Mouse (Mus musculus): Measurements from ENCODE around the gene Gm498.

Gm498 gene

DNA sequence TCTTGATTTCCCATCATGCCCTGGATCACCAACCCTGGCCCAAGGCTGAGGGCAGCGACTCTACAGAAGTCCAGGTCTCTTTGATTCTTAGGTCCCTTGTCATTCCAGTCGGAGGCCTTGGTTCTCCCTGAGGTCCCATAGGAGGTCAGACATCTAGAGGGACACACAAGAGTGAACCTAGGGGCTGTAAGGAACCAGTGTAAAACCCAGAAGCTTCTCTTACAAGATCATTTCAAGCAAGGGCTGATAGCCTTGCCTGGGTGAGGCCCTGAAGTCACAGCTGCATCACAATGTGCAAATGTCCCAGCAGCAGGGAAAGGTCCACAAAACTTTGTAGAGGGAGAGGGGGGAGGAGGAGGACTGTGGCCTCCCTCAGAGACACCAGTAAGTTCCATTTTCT, at the start of gene Gm498:
Gene Gm498 (plus strand): TSS at position 301 of the 400 bp plus-strand sequence.
- no peak for DNase-seq (ENCODE audit: low spot score)

DNA sequence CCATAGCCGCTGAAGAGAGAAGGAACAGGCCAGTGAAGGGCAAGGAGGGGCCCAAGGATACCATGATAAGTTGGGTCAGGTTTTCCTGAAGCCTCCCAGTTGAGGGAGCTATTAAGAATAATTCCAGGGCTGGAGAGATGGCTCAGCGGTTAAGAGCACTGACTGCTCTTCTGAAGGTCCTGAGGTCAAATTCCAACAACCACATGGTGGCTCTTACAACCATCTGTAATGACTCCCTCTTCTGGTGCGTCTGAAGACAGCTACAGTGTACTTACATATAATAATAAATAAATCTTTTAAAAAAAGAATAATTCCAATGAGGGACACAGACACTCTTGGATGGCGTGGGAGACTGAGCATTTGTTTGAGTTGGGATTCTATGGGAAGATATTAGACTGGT, 47.4 kb upstream of the Gm498 start:
- DNase-seq (ENCODE audit: low spot score): no peak

DNA sequence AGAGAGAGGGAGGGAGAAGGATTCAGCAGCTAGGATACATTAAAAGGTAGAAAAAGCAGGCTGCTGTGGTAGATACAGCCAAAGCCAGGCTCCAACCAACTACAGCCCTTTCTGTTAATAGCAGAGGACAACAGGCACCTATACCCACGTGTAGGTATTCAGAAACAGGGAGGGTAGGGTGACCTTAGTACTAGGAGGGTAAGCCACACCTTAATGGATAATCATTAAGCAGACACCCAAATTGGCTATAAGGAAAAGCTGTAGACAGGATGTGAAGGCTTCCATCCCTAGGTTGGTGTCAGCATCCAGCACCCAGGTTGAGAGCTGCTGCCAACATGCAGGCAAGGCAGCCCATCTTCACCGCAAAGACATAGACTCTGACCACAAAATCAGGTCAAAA, 45.4 kb upstream of the Gm498 start:
- DNase-seq (ENCODE audit: low spot score): no peak

DNA sequence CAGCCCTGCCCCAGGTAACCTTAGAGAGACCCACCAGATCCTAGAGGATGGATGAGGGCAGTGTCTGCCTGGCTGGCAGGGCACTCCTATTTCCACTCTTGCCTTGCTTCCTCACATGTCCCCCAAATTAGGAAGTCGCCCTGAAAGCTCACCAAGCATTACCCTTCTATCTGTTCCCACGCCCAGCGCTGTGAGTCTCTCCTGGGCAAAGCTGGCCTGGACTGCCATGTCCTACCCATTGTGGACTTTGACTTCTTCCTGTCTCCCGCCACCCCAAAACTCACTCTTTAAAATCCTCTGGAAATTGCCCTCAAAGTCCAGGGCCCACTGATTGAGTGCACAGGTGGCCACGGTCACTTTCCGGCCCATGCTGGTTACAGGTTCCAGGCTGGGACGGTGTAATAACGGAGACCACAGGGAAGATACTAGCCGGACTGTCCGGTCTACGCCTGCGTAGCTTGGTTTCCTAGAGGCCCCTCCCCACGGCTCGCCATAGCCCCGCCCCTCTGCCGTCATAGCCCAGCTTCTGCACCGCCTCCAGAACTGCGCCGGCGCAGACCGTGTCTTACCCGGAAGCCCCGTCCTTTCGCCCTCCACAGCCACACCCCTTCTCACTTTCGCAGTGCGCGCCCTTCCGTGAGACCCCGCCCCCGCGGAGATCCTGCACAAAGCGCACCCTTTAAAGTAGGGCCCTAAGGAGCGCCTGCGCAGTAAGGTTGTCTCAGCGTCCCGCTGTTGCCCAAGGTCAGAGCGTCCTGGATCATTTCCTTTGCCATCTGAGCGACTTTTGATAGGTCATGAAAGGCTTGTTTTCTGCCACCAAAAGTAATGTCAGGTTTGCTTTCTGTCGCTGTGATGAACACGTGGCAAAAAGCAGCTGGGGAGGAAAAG, 44.0 kb upstream of the Gm498 start, which contains the start of the genes Nadsyn1 and Dhcr7:
Gene Nadsyn1 (minus strand): TSS at position 475 of the 891 bp plus-strand sequence.
Gene Dhcr7 (plus strand): TSS at position 771 of the 891 bp plus-strand sequence.
- DNase-seq (ENCODE audit: low spot score): peak; percentile 98

DNA sequence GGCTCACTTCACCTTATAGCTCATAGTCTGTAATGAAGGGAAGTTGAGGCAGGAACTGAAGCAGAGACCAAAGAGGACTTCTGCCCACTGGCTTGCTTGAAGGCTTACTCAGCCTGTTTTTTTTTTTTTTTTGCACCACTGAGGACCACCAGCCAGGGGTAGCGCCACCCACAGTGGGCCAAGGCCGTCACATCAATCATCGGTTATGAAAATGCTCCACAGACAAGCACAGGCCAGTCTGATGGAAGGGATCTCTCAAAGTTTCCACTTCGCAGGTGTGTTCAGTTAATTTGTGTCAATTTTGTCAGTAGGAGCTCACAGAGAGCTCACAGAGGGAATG, 43.4 kb upstream of the Gm498 start:
- DNase-seq (ENCODE audit: low spot score): no peak

DNA sequence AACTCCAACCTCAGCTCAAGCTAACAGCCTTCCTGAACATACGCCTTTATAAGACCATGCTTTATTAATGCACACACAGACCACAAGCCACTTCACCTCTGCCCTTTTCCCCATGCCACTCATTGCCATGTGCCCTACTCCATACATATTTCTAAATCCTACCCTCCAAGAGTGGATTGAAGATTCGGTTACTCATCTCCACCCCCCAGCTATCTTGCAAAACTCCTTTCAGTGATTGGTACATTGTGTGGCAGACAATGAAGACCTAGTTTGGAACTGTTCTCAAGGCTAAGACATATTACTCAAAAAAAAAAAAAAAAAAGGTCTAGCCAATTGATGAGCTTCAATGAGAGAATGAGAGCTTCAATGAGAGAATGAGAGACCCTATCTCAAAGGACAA, 39.7 kb upstream of the Gm498 start:
- no peak for DNase-seq (ENCODE audit: low spot score)

DNA sequence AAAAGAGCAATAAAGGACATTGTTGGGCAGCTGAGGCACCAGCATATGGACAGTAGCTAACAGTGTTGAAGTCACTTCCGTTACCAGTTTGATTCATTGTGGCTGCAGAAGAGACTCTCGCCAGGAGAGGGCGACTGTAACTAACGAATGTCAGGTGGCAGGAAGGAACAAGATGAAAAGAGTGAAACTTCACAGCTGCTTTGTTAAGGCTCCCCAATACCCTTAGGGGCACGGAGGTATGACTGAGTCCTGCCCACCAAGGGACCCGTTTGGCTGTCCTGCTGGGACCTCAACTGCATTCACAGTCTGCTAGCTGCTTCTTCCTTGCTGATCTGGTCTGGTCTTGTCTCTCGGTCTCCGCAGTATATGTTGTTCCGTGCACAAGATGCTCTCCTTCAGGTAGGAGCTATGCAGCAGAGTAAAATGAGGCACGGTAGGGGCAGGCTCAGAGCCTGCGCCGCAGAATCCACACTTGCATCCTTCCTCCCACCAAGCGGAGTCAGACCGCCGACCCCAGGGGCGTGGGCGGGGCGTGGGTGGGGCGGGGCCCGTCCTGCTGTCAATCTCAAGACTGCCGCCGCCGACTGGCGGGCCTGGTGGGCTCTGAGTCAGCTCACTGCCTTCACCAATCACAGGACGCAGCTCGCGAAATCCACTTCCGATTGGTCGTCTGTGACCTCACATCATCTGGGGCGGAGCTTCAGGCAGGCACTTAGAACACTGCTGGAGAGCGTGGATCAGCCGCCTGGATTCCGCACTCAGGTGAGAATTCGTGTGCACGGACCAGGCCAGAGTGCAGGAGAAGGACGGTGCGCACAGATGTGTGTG, 36.9 kb upstream of the Gm498 start:
- DNase-seq (ENCODE audit: low spot score): peak; percentile 76

DNA sequence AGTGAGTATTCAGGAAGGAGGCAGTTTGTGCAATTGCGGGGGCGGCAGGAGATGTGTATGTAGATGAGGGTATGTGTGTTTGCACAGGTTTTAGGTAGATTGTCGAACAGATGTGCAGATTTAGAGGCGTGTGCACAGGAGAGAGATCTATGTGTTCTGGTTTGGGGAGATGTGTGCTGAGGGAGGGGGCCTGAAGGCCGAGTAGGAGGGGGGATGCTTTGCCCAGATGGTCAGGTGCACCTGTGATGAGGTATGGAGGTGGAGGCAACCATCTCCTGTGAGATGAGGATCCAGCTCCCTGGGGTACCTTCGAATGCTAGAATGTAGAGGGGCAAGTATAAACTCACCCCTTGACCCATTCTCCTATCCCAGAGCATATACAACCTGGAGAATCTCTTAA, 36.2 kb upstream of the Gm498 start:
- DNase-seq (ENCODE audit: low spot score): no peak

DNA sequence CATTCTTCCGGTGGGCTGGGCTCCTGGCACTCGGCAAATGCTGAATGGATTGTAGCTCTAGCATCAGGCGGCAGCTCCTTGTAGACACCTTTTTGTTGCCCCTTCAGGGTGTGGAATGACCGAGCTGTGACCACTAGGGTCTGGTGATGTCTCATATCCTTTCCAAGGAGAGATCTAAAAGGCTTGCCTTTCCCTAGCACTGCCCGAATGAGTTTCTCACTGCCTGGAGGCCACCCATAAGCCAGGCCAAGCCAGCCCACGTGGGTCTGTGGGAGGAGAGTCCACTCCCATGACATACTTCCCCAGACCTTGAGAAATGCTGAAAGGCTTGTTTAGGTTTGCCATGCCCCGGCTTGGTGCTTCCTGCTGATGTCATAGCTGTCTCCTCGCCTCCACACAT, 34.4 kb upstream of the Gm498 start:
- no peak for DNase-seq (ENCODE audit: low spot score)

DNA sequence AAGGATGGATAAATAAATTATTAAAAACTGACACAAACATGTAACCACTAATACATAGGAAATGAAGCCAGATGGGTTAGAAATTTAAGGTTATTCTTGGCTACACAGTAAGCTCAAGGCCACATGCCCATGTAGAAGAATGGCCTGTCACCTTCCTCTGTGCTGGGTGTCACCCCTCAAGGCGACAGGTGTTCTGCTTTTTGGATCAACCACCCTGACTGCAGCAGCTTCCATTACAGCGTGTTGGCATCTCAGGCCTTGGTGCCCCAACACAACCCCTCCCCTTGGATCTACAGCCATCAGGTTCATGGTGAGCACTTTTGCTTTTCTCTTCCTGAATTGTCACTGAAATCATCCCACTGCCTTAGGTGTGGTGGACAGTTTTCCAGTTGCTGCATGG, 34.0 kb upstream of the Gm498 start:
- DNase-seq (ENCODE audit: low spot score): no peak

DNA sequence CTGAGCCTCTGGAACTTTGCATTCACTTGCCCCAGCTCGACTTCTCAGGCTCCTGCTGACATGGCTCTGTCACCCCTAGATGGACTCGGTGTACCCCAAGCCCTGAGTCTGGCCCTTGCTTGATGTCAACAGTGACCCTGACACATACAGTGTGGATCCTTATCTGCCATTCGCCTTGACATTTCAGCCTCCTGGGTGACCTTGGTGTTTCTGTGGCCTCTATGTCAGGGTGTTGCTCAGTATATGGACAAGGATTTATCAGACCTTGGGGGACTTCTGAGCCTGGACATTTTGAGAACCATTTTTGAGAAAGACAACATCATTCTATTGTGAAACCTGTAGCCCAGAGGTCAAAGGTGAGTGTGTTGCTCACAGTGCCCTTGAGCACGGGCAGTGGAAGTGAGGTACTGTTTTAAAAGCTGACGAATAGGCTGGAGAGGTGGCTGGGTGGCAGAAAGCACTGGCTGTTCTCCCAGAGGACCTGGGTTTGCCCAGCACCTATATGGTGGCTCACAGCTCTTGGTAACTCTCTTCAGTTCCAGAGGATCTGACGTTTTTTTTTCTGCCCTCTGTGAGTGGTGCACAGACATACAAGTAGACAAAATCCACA, 33.0 kb upstream of the Gm498 start:
- DNase-seq (ENCODE audit: low spot score): no peak

DNA sequence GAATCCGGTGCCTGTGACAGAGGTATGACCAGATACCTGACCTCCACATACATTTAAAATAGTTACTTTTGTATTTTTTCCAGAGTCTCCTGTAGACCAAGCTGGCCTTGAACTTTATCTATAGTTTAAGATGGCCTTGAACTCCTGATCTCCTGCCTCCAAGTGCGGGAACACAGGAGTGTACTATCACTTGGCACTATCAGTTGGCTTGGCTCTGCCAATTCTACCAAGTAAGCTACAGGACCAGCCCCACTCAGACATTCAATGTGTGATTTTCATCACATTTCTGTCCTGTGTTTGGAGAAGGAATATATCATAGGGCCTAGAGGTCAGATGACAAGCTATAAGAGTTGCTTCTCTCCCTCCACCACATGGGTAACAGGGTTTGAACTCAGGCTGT, 32.3 kb upstream of the Gm498 start:
- no peak for DNase-seq (ENCODE audit: low spot score)

DNA sequence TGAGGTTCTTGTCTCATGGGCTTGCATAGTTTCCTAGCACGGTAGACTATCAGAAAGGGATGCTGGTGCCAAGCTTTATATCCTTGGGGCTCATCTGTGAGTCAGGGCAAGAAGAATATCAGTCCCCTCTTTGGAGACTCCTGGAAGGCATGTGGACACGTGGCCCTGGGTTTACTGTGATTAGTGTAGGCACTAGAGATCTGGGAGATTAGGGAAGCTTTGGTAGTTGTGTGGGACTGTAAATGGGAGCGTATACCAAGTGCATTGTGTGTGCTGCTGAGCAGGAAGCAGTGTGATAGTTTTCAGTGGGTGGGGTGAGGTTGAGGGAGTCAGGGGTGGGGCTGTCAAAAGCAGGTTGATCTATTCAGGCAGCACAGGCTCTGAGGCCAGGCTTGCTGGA, 31.7 kb upstream of the Gm498 start:
- no peak for DNase-seq (ENCODE audit: low spot score)

DNA sequence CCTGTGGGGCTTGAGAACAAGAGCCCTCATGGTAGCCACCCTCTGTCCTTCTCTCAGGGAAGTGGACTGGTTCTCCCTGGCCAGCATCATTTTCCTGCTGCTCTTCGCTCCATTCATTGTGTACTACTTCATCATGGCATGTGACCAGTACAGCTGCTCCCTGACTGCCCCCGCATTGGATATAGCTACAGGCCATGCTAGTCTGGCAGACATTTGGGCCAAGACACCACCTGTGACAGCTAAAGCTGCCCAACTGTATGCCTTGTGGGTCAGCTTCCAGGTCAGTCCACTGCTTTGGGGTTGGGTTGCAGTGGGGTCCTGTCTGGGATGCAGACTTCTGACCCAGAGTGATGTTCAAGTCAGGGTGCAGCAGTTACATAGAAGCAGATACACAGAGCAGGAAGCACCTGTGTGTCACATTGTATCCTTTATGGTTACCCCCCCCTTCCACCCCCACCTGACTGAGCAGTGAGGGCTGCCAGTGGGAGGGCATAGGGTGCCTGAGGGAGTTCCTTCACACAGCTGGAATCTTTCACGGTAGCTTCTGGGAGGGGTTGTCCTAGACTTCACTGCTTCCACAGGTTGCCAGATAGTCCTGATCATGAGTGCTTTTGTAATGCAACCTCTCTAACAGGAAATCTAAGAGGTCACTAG, 28.8 kb upstream of the Gm498 start:
- DNase-seq (ENCODE audit: low spot score): no peak

DNA sequence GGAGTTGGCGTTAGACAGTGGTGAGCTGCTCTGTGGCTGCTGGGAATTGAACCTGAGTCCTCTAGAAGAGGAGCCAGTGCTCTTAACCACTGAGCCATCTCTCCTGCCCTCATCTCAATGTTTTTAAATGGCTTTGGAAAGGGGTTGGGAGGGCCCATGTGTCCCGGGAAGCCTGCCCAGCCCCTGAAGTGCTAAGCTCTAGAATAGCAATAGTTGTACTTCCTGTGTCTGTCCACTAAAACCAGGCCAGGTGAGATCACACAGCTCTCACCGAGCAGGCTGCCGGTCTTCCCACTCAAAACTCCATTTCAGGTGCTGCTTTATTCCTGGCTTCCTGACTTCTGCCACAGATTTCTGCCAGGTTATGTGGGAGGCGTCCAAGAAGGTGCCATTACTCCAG, 26.5 kb upstream of the Gm498 start:
- no peak for DNase-seq (ENCODE audit: low spot score)

DNA sequence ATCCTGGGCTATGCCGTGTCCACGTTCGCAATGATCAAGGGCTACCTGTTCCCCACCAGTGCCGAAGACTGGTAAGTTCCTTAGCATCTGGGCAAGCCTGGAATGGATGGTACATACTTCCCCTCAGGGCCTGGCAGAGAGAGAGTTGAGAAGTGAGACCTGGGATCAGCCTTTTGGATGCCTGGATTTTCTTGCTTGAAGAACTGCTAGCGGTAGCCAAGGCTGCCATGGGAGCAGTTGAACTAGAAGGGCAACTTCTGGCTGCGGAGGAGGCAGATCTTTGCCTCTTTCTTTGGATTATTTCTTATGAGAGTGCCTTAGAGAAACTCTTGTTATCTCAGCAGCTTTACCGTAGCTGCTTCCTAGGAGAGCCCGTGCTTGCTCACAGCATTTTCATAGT, 25.3 kb upstream of the Gm498 start:
- no peak for DNase-seq (ENCODE audit: low spot score)

DNA sequence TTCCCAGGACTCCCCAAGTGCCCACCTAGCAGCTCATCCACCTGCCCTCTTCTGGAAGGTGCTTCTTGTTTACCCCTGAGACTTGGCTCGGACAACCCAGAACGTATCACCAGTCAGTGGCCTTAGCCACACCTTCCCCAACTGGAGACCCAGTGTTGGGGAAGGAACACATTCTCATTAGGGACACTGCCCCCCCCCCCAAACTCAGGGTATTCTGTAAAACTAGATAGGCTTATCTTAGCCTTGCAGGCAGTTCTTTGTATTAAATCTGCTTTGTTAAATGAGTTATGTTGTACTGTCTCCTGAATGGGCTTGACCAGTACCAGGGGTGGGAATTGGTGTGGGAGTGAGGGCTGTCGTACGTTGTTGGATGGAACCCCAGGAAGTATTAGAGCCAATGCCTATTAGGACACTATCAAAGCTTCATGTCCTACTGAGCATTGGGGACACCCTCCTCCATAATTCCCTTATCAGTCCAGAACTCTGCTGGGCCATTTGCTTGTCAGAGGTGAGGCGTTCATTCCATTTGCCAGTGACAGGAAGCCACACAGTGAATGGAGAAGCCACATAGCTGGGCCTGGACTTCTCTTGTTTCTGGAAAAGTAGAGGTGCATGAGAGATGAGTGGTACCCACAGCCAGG, 18.4 kb upstream of the Gm498 start:
- DNase-seq (ENCODE audit: low spot score): no peak

DNA sequence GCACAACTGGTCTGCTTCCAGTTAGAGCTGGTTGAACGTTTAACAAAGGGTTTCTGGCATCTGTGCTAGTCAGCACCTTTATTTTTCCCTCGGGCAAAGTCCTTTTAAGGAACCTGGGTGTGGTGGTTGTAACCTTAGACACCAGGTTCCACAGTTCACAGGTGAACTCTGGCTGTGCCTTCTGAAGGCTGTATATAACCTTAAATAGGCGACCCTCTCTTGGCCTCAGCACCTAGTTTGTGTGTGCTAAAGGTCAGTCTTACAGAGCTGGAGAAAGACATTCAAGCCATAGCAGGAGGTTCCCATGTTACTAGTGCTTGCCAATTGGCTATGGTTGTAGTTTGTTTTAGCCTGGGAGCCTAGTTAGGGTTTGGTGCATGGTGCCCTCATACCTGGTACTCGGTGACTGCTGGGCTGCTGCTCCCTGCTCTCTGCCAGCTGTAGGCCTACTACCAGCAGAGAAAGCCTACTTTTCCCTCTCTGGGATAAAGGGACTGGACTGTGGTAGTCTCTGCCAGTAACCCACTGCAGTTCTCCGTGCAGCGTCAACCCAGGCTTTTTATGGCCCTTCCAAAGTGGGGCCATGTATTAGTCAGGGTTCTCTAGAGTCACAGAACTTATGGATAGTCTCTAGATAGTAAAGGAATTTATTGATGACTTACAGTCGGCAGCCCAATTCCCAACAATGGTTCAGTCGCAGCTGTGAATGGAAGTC, 17.7 kb upstream of the Gm498 start:
- no peak for DNase-seq (ENCODE audit: low spot score)

DNA sequence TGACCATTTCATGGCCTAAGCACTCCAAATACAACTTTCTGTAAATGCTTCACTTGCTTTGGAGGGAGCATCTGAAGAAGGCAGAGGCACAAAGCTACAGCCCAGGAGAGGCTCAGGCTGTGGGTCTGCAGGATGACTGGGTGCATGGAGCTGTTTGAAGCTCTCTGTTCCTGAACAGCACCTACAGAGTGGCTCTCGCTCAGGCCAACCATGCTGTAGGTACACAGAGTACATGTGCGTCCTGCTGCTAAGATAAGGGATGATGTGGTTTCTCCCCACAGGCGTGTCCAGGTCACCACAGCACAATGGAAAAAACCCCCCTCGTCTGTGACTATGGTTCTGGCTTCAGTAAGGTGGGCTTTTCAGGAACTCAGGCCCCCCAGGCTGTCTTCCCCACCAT, 2.2 kb downstream of the Gm498 start:
- DNase-seq (ENCODE audit: low spot score): no peak

DNA sequence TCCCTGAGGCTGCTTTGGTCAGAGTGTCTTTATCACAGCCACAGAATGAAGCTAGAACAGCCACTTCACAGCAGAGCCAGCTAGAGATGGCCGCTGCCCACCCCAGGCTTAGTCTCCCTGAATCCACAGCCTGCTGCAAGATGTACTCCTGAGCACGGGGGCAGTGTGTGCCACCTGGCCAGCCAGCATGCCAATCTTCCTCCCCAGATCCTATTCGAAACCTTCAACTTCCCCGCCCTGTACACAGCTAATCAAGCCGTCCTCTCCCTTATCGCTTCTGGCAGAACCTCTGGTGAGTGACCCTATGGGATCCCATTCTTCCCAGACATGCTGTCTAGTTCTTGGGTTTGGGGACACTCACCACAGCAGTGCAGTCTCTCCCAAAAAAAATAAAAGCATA, 17.1 kb downstream of the Gm498 start:
- DNase-seq (ENCODE audit: low spot score): no peak

DNA sequence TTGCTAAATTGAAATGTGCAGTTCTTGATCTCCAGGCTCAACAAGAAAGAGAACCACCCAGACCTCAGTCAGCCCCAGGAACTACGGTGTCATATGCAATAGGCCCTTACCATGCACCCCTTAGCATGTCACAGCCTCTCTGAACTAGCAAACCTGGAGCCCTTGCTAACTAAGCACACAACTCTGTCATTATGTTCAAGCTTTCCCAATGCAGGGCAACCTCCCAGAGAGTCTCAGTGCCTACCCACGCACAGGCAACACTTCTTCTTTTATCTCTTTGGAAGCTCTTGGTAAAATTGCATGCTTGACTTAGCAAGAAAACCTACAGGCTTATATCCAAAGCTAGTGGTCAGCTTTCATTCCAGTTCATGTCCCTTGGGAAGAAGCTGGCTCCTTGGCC, 24.5 kb downstream of the Gm498 start:
- DNase-seq (ENCODE audit: low spot score): no peak

All from urinary bladder, postnatal 10 days (tissue).